Mouse (Mus musculus): ENCODE measurements around the gene Hoxa10.

The Hoxa10 gene

GRCm38 (mm10) chr6:52240389-52241000, at the start of gene Hoxa10:
Hoxa10 (minus strand) TSS chr6:52240854.
- DNase-seq = peak; percentile 75 to 78

GRCm38 (mm10) chr6:52290186-52290585, 49.5 kb upstream of the Hoxa10 start:
- DNase-seq = no peak

GRCm38 (mm10) chr6:52283896-52284295, 43.2 kb upstream of the Hoxa10 start:
- DNase-seq = no peak

- no peak for DNase-seq
Measured at GRCm38 (mm10) chr6:52281084-52281483, 40.4 kb upstream of the Hoxa10 start.

- DNase-seq = no peak
Measured at GRCm38 (mm10) chr6:52276920-52277319, 36.3 kb upstream of the Hoxa10 start.

- no peak for DNase-seq
Measured at GRCm38 (mm10) chr6:52276382-52276781, 35.7 kb upstream of the Hoxa10 start.

GRCm38 (mm10) chr6:52275563-52276280, 35.1 kb upstream of the Hoxa10 start:
- DNase-seq = no peak

GRCm38 (mm10) chr6:52274576-52274975, 33.9 kb upstream of the Hoxa10 start:
- no peak for DNase-seq

- DNase-seq = no peak
Measured at GRCm38 (mm10) chr6:52273656-52274280, 33.1 kb upstream of the Hoxa10 start.

GRCm38 (mm10) chr6:52272766-52273655, 32.4 kb upstream of the Hoxa10 start:
- DNase-seq = no peak

GRCm38 (mm10) chr6:52270494-52271480, 30.1 kb upstream of the Hoxa10 start:
- peak in 1 of 2 experiments; percentile 53 for DNase-seq

GRCm38 (mm10) chr6:52268756-52269155, 28.1 kb upstream of the Hoxa10 start:
- no peak for DNase-seq

GRCm38 (mm10) chr6:52268341-52268740, 27.7 kb upstream of the Hoxa10 start:
- DNase-seq = no peak

GRCm38 (mm10) chr6:52267691-52268090, 27.0 kb upstream of the Hoxa10 start:
- no peak for DNase-seq

- DNase-seq = no peak
Measured at GRCm38 (mm10) chr6:52267221-52267620, 26.6 kb upstream of the Hoxa10 start.

- no peak for DNase-seq
Measured at GRCm38 (mm10) chr6:52266666-52266985, 26.0 kb upstream of the Hoxa10 start.

- DNase-seq = no peak
Measured at GRCm38 (mm10) chr6:52265913-52266665, 25.4 kb upstream of the Hoxa10 start.

- no peak for DNase-seq
Measured at GRCm38 (mm10) chr6:52265306-52265912, 24.8 kb upstream of the Hoxa10 start.

- no peak for DNase-seq
Measured at GRCm38 (mm10) chr6:52264106-52264790, 23.6 kb upstream of the Hoxa10 start.

GRCm38 (mm10) chr6:52263321-52263585, 22.6 kb upstream of the Hoxa10 start:
- no peak for DNase-seq

Data from thymus, postnatal 36 days (tissue).